Mouse (Mus musculus): ENCODE data around the gene Micu1. TPM values are rescaled to one million over a fixed set of nuclear protein-coding genes. Genes with fewer than 3 reads are reported as not detected.

Micu1 gene
- polyA plus RNA-seq, 1 experiment: 57.5 TPM

GRCm38 (mm10) chr10:59729842-59730241 lies 27.6 kb downstream of the Micu1 start:
- no peak for TF ChIP-seq CTCF (IDR thresholded peaks at IDR 0.05; ENCODE audit: borderline replicate concordance, control insufficient read depth, extremely low read depth, insufficient read depth, low read length, poor library complexity)
- no peak for TF ChIP-seq POLR2A (IDR thresholded peaks at IDR 0.05; ENCODE audit: control insufficient read depth, extremely low read depth, insufficient read depth, low read length, poor library complexity)
- no peaks in the 10 kb centered on the region for H3K27me3 ChIP-seq (ENCODE audit: control insufficient read depth, insufficient read depth, low read length)
- no peak overlapping the region for H3K4me3 ChIP-seq (ENCODE audit: control insufficient read depth, insufficient read depth, low read length)
- WGBS: 94% methylated on average over 4 of the region's 4 CpGs
- DNase-seq: no peak
- H3K4me1 ChIP-seq (replicated peaks; ENCODE audit: control insufficient read depth, insufficient read depth, low read length): no peaks in the 10 kb centered on the region
- no peak overlapping the region for H3K27ac ChIP-seq (ENCODE audit: control insufficient read depth, insufficient read depth, low read length)
- peaks cover 10% of the 10 kb centered on the region for H3K36me3 ChIP-seq (ENCODE audit: control insufficient read depth, insufficient read depth, low read length)

GRCm38 (mm10) chr10:59736027-59736598 lies 33.8 kb downstream of the Micu1 start:
- Histone ChIP-seq H3K4me3 (ENCODE audit: control insufficient read depth, insufficient read depth, low read length) (no peak overlapping the region), H3K27me3 (ENCODE audit: control insufficient read depth, insufficient read depth, low read length) (no peaks in the 10 kb centered on the region), H3K36me3 (ENCODE audit: control insufficient read depth, insufficient read depth, low read length) (peaks cover 17% of the 10 kb centered on the region), H3K4me1 (replicated peaks; ENCODE audit: control insufficient read depth, insufficient read depth, low read length) (no peaks in the 10 kb centered on the region; the same call in 1 of the 2 replicates), H3K27ac (ENCODE audit: control insufficient read depth, insufficient read depth, low read length) (no peak overlapping the region)
- DNase-seq: no peak
- WGBS: 98% methylated on average over 11 of the region's 11 CpGs
- no peak for TF ChIP-seq POLR2A (IDR thresholded peaks at IDR 0.05; ENCODE audit: control insufficient read depth, extremely low read depth, insufficient read depth, low read length, poor library complexity)

GRCm38 (mm10) chr10:59741448-59741847 lies 39.2 kb downstream of the Micu1 start:
- H3K36me3 ChIP-seq (ENCODE audit: control insufficient read depth, insufficient read depth, low read length): peaks cover 14% of the 10 kb centered on the region
- no peak overlapping the region for H3K4me3 ChIP-seq (ENCODE audit: control insufficient read depth, insufficient read depth, low read length)
- no peak overlapping the region for H3K27ac ChIP-seq (ENCODE audit: control insufficient read depth, insufficient read depth, low read length)
- no peaks in the 10 kb centered on the region for H3K4me1 ChIP-seq (replicated peaks; ENCODE audit: control insufficient read depth, insufficient read depth, low read length)
- TF ChIP-seq POLR2A (IDR thresholded peaks at IDR 0.05; ENCODE audit: control insufficient read depth, extremely low read depth, insufficient read depth, low read length, poor library complexity) (no peak), CTCF (IDR thresholded peaks at IDR 0.05; ENCODE audit: borderline replicate concordance, control insufficient read depth, extremely low read depth, insufficient read depth, low read length, poor library complexity) (no peak)
- DNase-seq: no peak
- H3K27me3 ChIP-seq (ENCODE audit: control insufficient read depth, insufficient read depth, low read length): no peaks in the 10 kb centered on the region
- WGBS: 85% methylated on average over 4 of the region's 4 CpGs

GRCm38 (mm10) chr10:59743397-59743796 lies 41.1 kb downstream of the Micu1 start:
- Histone ChIP-seq H3K4me3 (ENCODE audit: control insufficient read depth, insufficient read depth, low read length) (no peak overlapping the region), H3K27ac (ENCODE audit: control insufficient read depth, insufficient read depth, low read length) (no peak overlapping the region), H3K27me3 (ENCODE audit: control insufficient read depth, insufficient read depth, low read length) (no peaks in the 10 kb centered on the region), H3K4me1 (replicated peaks; ENCODE audit: control insufficient read depth, insufficient read depth, low read length) (peaks cover 4% of the 10 kb centered on the region), H3K36me3 (ENCODE audit: control insufficient read depth, insufficient read depth, low read length) (peaks cover 14% of the 10 kb centered on the region)
- no peak for TF ChIP-seq POLR2A (IDR thresholded peaks at IDR 0.05; ENCODE audit: control insufficient read depth, extremely low read depth, insufficient read depth, low read length, poor library complexity)
- no peak for TF ChIP-seq CTCF (IDR thresholded peaks at IDR 0.05; ENCODE audit: borderline replicate concordance, control insufficient read depth, extremely low read depth, insufficient read depth, low read length, poor library complexity)
- DNase-seq: no peak
- WGBS: 98% methylated on average over 12 of the region's 12 CpGs

GRCm38 (mm10) chr10:59743969-59744368 lies 41.7 kb downstream of the Micu1 start:
- peaks cover 4% of the 10 kb centered on the region for H3K4me1 ChIP-seq (replicated peaks; ENCODE audit: control insufficient read depth, insufficient read depth, low read length)
- WGBS: 96% methylated on average over 5 of the region's 5 CpGs
- TF ChIP-seq CTCF (IDR thresholded peaks at IDR 0.05; ENCODE audit: borderline replicate concordance, control insufficient read depth, extremely low read depth, insufficient read depth, low read length, poor library complexity) (no peak), POLR2A (IDR thresholded peaks at IDR 0.05; ENCODE audit: control insufficient read depth, extremely low read depth, insufficient read depth, low read length, poor library complexity) (no peak)

GRCm38 (mm10) chr10:59747334-59747733 lies 45.1 kb downstream of the Micu1 start:
- no peaks in the 10 kb centered on the region for H3K27me3 ChIP-seq (ENCODE audit: control insufficient read depth, insufficient read depth, low read length)
- no peak for TF ChIP-seq POLR2A (IDR thresholded peaks at IDR 0.05; ENCODE audit: control insufficient read depth, extremely low read depth, insufficient read depth, low read length, poor library complexity)
- no peak for TF ChIP-seq CTCF (IDR thresholded peaks at IDR 0.05; ENCODE audit: borderline replicate concordance, control insufficient read depth, extremely low read depth, insufficient read depth, low read length, poor library complexity)
- H3K27ac ChIP-seq (ENCODE audit: control insufficient read depth, insufficient read depth, low read length): no peak overlapping the region
- 96% methylated on average over 7 of the region's 7 CpGs for WGBS
- DNase-seq: no peak
- H3K4me1 ChIP-seq (replicated peaks; ENCODE audit: control insufficient read depth, insufficient read depth, low read length): peaks cover 7% of the 10 kb centered on the region
- no peak overlapping the region for H3K4me3 ChIP-seq (ENCODE audit: control insufficient read depth, insufficient read depth, low read length)
- H3K36me3 ChIP-seq (ENCODE audit: control insufficient read depth, insufficient read depth, low read length): peaks cover 7% of the 10 kb centered on the region; the same call in 1 of the 2 replicates

More at GRCm38 (mm10) chr10:59743969-59744368, 41.7 kb downstream of the Micu1 start:
- Histone ChIP-seq H3K4me3 (ENCODE audit: control insufficient read depth, insufficient read depth, low read length) (no peak overlapping the region), H3K27me3 (ENCODE audit: control insufficient read depth, insufficient read depth, low read length) (no peaks in the 10 kb centered on the region), H3K36me3 (ENCODE audit: control insufficient read depth, insufficient read depth, low read length) (peaks cover 14% of the 10 kb centered on the region), H3K27ac (ENCODE audit: control insufficient read depth, insufficient read depth, low read length) (no peak overlapping the region)
- DNase-seq: no peak

Measured in thymus, adult 2 months (tissue).